Mouse (Mus musculus): Measurements from ENCODE around the gene Ramp3.

Gene Ramp3

DNA sequence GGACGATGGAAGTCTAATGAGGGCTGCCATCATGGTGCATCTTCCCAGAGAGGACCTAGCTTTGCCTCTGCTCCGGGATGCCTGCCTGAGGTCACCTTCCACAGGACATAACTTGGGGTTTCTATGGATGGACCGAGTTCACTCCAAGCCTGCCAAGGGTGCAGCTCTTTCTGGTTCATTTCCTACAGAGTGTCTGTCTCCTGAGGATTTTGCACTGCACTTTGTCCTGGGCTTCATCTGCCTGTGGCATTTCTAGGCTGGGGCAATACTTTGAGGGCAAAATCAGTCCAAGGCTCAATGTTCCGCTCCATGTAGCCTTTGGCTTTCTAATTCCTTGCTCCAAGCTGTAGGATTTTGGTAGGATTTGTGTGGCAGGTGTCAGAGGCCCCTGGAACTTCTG, 12.5 kb downstream of the Ramp3 start:
- no peak for DNase-seq (ENCODE audit: low spot score in 2 of 2)

DNA sequence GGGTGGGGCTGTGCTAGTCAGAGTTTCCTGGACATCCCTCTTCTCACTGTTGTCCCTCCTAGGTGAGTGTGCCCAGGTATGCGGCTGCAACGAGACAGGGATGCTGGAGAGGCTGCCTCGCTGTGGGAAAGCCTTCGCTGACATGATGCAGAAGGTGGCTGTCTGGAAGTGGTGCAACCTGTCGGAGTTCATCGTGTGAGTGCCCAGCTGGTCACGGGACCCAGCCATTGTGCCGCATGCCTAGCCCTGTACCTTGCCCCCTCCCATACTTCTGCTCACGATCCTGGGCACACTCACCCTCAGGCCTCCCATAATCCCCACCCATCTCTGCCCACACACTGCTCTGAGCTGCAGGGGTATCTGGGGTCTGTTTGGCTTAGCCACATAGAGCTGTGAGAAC, 16.4 kb downstream of the Ramp3 start:
- no peak for DNase-seq (ENCODE audit: low spot score in 2 of 2)

DNA sequence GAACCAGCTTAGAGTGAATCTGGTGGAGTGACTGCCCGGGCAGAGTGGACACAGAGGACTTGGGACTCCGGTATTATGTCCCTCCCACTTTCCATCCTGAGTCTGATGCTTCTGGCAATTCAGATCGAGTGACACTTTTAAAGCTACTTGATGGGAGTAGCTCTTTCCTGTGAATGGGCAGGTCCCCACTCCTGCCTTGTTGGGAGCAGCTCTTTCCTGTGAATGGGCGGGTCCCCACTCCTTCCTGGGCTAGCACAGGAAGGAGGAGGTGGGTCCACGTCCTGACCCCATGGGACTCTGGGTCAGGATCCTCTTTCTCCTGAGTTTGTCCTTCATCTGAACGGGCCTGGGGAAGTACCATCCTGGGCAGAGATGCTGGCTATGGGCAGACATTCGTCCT, 17.1 kb downstream of the Ramp3 start:
- no peak for DNase-seq (ENCODE audit: low spot score in 2 of 2)

DNA sequence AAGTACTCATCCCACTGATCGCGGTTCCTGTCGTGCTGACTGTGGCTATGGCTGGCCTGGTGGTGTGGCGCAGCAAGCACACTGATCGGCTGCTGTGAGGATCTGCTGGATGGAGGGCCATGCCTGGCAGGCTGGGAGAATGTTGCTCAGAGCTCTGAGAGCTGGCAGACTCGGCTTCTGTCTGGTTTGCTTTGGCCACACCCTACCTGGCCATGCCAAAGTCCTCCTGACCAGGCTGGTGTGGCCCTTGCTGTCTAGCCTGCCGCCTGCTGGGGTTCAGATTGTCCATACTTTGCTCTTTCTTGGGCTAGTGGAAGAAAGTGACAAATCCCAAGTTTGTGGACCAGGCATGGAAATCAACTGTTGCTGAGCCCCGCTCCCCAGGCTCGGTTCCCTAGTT, 18.3 kb downstream of the Ramp3 start:
- no peak for DNase-seq (ENCODE audit: low spot score in 2 of 2)

DNA sequence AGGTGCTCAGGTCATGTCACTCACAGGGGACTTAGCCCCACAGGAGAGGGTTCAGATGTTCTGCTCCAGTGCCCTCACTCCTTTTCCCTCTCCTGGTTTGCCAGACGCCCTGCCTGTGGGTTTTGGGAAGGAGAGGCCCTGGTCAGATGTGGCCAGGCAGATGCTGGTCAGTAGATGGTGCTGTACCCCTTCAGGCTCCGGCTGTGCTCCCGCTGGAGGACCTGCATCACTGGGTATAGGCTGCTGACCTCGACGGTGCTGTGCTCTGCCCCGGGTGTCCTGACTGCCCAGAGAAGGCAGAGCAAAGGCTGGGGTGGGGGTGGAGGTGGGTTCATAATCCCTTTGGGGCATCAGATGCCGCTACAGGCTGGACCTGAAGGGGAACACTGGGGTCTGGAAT, 19.2 kb downstream of the Ramp3 start:
- DNase-seq (ENCODE audit: low spot score in 2 of 2) = no peak

DNA sequence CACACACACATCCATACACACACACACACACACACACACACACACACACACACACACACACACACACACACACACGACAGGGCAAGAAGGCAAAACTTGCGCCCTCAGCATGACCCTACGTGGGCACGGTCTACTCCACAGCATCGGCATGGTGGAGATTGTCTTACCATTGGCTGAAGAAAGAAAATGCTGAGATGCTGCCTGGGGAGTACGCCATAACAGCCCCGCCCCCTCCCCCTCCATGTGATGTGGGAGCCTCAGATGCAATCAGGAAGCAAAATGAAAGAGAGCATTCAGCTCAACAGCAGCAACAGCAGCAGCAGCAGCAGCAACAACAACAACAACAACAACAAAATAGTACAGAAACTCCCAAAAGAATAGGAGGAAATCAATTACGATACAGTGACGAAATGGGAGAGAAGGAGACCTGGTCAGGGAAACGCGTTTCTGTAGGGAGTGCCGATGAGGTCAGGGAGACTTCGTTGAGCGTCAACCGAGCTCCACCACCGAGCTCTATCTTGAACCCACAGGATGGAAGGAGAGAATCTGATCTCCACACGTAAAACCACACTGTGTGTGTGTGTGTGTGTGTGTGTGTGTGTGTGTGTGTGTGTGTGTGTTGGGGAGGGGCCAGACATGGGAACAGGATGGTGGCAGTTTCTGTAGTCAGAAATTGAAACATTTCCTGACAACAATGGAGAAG, 21.5 kb downstream of the Ramp3 start:
- no peak for DNase-seq (ENCODE audit: low spot score in 2 of 2)

DNA sequence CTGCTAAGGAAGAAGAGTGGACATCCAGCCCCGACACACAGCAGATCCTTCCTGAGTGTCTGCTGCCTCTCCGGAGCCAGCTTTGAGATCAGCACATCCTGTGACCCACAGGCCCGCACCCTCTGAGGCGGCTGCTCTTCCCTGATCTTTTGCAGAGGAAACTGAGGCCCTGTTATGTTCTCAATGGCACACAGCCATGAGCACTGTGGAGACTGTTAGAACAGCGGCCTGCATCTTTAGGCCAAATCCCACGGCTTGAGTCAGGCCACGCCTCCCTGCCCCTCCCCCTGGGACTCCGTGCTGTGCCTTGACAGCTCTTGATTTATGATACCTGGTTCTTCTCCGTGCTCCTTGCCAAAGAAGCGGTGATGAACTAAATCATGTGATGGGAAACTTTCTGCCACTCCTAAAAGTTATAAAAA, 22.1 kb downstream of the Ramp3 start:
- peak; percentile 46 to 58 for DNase-seq (ENCODE audit: low spot score in 2 of 2)

DNA sequence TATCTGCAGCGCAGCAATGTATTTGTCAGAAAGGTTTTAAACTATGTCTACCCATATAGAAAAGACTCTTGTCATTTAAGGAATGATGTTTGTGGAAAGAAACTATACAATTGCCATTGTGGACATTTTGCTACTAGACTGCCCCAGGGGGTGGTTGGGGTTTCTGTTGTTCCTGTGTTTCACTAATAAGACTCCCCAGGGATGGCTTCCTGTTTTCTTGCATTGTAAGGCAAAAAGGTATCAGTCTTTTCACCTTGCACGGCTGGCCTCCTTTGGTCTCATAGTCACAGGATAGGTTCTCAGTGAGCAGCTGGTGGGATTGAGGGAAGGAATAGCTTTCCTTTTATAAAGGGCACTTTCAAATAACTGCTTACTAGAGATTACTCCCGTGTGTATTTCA, 26.4 kb downstream of the Ramp3 start:
- no peak for DNase-seq (ENCODE audit: low spot score in 2 of 2)

DNA sequence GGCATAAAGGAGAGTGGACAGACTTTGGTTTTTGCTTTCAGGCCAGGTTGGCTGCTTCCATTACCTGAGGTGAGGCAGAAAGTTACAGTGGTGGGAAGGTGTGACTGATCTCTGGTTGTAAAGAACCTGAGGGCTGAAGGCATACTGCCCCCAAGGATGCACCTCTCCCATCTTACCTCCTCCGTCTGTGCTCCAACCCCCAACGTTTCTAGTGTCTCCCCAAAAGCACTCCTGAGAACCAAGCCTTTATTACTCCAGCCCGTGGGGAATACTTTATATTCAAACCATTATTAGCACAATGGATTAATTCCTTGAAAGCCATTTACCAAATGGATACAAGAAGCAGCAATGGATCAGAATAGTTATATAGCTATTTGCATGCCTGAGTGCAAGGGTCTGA, 30.6 kb downstream of the Ramp3 start:
- DNase-seq (ENCODE audit: low spot score in 2 of 2) = no peak

DNA sequence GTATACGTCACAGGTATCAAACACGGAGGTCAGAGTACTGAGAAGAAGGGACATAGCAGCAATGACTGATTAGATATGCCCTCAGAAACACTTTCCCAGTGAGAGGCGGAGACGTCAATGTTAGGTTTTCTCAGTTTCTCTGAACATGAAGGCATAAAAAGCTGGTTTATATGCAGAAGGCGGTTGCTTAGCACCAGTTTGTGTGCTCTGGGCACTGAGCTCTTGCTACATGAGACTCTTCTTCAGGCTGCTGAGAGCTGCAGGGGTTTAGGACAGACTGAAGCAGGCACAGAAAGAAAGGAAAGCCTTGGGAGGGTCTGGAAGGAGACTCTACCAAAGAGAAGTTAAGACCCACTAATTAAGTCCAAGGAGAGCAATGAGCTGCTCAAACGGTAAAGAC, 34.0 kb downstream of the Ramp3 start:
- DNase-seq (ENCODE audit: low spot score in 2 of 2) = no peak

DNA sequence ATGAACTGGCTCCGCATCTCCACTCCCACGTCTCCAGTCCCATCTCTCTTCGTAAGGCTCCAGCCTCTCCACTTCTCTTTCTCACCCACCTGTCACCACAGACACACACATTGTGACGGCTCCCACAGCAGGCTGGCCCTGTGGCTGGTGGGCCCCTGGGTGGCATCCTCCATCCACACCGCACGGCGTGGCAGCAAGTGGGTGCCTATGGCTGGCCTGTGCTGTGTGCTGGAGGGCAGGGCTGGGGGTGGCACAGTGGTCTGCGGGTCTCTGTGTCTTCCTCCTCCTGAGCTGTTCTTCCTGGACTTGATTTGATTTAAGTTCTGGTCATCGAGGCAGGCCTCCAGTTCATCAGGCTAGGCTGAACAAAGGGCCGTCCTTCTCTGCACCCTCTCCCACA, 35.8 kb downstream of the Ramp3 start:
- no peak for DNase-seq (ENCODE audit: low spot score in 2 of 2)

DNA sequence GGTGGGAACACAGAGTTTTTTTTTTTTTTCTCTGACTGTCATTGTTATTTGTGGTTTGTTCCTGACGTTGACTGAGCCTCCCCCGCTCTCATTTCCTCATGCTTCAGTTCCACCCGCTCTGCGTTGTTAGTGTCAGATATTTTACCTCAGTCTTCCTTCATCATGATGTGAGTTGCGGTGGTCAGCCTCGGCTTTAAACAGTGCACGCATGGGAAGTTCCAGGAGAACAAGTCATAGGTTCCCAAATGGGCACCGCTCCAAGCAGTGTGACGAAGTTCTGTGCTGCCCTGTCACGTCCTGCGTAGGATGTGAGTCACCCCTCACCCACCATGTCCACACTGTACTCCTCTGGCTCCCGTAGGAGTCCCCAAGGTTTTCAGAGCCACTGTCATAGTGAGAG, 36.9 kb downstream of the Ramp3 start:
- DNase-seq (ENCODE audit: low spot score in 2 of 2) = no peak

DNA sequence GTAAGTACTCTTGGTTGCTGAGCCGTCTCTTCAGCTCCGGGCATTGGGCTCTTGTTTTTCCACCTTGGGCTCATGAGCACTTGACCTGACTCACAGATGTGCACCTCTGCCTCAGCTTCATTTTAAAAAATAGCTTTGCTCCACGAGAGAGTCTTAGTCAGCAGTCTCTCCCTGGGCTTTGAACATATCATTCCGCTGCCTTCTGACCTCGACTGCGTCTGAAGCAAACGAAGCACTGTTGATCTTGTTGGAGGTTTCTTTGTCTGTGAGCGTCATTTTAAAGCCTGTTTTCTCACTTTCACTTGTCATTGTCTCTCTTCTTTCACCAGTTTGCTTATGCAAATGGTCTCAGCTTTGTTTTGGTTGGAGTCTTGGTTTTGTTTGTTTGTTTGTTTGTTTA, 38.2 kb downstream of the Ramp3 start:
- DNase-seq (ENCODE audit: low spot score in 2 of 2) = no peak

DNA sequence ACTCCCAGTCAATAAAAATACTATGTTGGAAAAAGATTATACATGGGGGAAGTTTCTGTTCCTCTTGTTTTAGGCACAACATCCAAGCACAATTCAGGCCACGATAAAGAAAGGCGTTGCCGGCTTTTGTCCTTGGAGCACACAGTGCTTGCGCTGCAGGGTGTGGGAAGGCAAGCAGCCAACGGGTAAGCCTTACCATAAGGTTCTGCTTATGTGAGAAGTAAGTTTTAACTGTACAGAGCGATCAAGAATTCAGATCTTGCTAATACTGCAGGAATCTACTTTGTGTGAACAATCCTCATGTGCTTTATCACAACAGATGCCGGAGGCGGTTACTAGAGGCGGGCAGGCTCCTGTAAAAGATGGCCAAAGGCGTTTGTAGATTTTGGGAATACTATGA, 39.4 kb downstream of the Ramp3 start:
- DNase-seq (ENCODE audit: low spot score in 2 of 2) = no peak

DNA sequence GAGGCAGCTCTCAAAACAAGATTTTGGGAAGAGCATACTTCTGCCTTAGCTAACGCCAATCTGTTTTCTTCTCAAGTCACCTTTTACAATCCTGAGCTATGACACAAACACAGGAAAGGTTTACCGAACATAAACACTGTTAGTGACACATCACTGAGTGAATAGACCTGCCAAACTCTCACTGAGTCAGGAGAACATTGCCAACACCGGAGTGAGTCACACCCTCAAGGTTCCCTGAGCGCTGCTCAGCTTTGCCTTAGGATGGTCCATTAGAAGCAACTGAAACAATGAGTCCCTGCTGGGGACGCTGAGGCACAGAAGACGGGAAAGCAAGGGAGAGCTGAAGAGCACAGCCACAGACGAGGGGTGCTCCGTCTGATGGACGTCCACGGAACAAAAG, 40.0 kb downstream of the Ramp3 start:
- no peak for DNase-seq (ENCODE audit: low spot score in 2 of 2)

DNA sequence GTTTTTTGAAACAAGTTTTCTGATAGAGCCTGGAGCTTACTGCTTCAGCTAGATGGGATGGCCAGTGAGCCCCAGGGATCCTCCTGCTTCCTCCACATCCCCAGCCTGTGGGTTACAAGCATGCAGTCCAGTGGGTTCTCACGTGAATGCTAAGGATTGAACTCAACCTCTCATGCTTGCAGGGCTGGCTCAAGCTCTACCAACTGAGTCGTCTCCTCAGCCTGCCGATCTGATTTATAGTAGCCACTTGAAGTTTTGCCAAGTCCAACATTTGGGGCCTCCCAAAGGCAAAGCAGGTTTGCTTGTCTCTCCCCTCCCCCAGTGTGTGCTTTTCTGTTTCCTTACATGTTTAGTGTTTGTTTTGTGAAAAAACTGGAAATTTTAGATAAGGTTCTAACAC, 43.9 kb downstream of the Ramp3 start:
- no peak for DNase-seq (ENCODE audit: low spot score in 2 of 2)

DNA sequence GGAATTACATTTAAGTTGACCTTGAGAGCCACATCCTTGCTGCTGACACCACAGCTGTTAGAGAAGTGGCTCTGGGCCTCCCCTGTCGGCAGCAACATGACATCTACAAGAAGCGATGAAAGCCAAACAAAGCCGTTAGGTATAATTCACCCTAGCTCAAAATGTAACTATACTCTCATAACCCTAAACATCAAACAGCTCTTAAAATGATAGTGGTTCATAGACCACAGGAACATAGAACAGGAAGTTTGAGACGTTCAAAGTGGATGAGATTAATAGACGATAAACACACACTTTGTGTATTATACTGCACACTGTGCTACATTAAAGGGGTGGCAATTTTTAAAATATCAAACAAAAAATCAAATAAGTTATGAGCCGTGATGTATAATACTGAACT, 46.5 kb downstream of the Ramp3 start:
- DNase-seq (ENCODE audit: low spot score in 2 of 2) = no peak

DNA sequence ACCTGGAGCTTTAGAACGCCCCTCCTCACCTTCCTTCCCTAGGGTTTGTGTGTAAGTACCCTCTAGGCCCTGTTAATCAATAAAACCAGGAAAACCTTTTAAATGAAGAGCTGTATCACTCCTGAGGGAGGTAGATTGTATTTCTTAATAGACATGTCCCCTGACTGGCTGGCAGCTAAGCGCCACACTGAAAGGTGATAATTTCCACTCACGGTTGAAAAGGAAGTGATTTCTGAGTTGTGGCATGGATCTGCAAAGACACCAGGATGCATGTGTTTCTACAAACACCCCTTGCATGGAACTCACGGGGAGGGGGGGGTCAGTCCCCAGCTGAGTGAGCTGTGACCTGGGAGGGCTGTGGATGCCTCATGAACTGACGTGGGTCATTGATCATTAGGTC, 47.2 kb downstream of the Ramp3 start:
- no peak for DNase-seq (ENCODE audit: low spot score in 2 of 2)

DNA sequence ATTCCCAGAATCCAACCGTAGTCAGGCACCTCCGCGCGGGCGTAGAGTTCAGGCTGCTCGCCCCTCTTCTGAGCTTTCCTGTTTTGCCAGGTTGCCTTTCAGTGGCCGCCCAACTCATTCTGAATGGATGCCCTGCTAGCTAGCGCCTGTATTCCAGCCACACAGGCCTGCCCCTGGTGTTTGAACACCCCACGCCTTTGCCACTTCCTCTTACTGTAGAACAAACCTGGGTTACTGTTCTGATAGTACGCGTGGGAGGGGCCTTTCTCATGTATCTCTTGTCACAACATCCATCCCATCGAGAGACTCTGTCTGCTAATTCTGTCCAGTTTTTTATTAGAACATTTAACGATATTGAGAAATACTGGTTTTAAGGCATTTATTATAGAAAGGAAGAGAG, 48.5 kb downstream of the Ramp3 start:
- DNase-seq (ENCODE audit: low spot score in 2 of 2) = no peak

DNA sequence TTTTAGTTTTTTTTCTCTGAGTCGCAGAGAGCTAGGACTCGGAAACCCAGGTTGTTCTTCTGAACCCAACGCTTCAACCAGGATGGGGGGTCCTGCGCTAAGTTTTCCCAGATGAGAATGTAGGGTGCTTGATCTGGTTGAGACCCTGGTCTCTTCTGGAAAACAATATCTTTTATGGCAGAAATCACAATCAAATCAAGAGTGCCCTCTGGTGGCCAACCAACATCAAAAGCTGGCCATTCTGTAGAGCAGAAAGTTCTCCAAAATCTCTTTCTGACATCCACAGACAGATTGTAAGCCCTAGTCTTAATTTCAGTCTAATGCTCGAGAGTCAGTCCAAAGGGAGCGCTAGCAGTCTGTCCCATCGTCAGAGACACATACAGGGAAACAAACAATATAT, 50.1 kb downstream of the Ramp3 start:
- DNase-seq (ENCODE audit: low spot score in 2 of 2) = no peak

DNA sequence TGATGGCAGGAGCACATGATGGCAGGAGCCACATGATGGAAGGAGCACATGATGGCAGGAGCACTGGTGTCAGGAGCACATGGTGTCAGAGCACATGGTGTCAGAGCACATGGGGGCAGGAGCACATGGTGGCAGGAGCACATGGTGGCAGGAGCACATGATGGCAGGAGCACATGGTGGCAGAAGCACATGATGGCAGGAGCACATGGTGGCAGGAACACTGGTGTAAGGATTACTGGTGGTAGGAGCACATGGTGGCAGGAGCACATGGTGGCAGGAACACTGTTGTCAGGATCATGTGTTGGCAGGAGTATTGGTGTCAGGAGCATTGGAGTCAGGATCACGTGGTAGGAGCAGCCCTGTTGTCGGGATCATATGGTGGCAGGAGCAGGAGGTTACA, 52.1 kb downstream of the Ramp3 start:
- no peak for DNase-seq (ENCODE audit: low spot score in 2 of 2)

DNA sequence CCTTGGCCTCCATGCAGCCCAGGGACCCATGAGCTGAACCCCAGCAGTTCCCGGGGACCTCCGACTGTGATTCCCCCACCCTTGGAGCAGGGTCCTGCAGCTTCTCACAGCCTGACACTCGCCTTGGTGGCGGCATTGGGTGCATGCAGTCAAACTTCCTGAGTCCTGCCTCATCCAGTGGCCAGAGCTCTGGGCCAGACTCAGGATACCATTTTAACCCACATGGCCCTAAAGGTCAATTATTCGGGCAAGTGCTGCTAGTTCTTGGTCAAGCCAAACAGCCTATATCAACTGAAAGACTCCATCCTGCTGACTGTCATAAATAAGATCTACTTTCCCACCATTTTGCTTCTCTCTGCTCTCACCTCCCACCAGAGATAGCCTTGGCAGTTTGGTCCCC, 62.4 kb downstream of the Ramp3 start:
- DNase-seq (ENCODE audit: low spot score in 2 of 2) = no peak

DNA sequence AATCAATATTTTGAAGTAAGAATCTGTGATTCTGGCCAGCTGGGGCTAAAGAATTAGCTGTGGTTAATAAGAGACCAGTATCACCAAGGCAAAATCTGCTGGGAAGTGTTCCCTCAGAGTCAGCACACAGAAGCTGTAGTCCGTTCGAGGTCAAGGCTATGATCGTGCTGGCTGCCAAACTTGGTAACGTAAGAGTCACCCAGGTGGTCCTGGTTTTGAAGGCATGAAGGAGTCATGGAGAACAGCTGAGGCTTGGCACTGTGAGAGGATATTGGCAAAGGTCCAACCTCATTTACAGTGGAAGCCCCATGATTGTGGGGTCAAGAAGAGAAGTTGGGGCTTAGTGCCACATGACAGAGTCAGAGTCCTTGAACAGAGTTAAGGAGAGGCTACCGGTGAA, 68.6 kb downstream of the Ramp3 start:
- no peak for DNase-seq (ENCODE audit: low spot score in 2 of 2)
